Mouse (Mus musculus) cerebellum, postnatal 14 days (tissue): ENCODE data around the gene Tspan14.

Experiments
- DNase-seq, 2 experiments: peaks; one replicate each; pipeline ENCODE4 v3.0.0; 2021; ENCODE audit warnings: mixed read lengths in 2 of 2

The Tspan14 gene

GRCm38 (mm10) chr14:40949730-40950614 lies 16.6 kb downstream of the Tspan14 start:
- DNase-seq: no peak

GRCm38 (mm10) chr14:40949047-40949446 lies 17.6 kb downstream of the Tspan14 start:
- DNase-seq: no peak

- DNase-seq: no peak
Observed at GRCm38 (mm10) chr14:40948522-40948921, 18.1 kb downstream of the Tspan14 start.

GRCm38 (mm10) chr14:40947431-40948394 lies 18.9 kb downstream of the Tspan14 start:
- DNase-seq: no peak

- no peak for DNase-seq
Observed at GRCm38 (mm10) chr14:40943802-40944201, 22.8 kb downstream of the Tspan14 start.

GRCm38 (mm10) chr14:40942429-40942828 lies 24.2 kb downstream of the Tspan14 start:
- DNase-seq: peak in 1 of 2 experiments; percentile 43

GRCm38 (mm10) chr14:40938380-40938987 lies 28.1 kb downstream of the Tspan14 start:
- DNase-seq: no peak

GRCm38 (mm10) chr14:40937052-40937451 lies 29.6 kb downstream of the Tspan14 start:
- DNase-seq: no peak

GRCm38 (mm10) chr14:40935481-40935880 lies 31.1 kb downstream of the Tspan14 start:
- no peak for DNase-seq

- DNase-seq: no peak
Observed at GRCm38 (mm10) chr14:40935054-40935453, 31.6 kb downstream of the Tspan14 start.

- DNase-seq: no peak
Observed at GRCm38 (mm10) chr14:40933328-40933727, 33.3 kb downstream of the Tspan14 start.

GRCm38 (mm10) chr14:40932225-40932624 lies 34.4 kb downstream of the Tspan14 start:
- no peak for DNase-seq

GRCm38 (mm10) chr14:40931115-40931829 lies 35.3 kb downstream of the Tspan14 start:
- no peak for DNase-seq

GRCm38 (mm10) chr14:40929943-40930342 lies 36.7 kb downstream of the Tspan14 start:
- no peak for DNase-seq

- no peak for DNase-seq
Observed at GRCm38 (mm10) chr14:40928897-40929296, 37.7 kb downstream of the Tspan14 start.

- DNase-seq: no peak
Observed at GRCm38 (mm10) chr14:40927041-40927440, 39.6 kb downstream of the Tspan14 start.

- DNase-seq: peak; percentile 37 to 42
Observed at GRCm38 (mm10) chr14:40924378-40925113, 42.1 kb downstream of the Tspan14 start.

GRCm38 (mm10) chr14:40921241-40921640 lies 45.4 kb downstream of the Tspan14 start:
- no peak for DNase-seq

- no peak for DNase-seq
Observed at GRCm38 (mm10) chr14:40919521-40919920, 47.1 kb downstream of the Tspan14 start.

GRCm38 (mm10) chr14:40918477-40918876 lies 48.1 kb downstream of the Tspan14 start:
- DNase-seq: no peak

- DNase-seq: peak; percentile 96 to 98
Observed at GRCm38 (mm10) chr14:40917632-40918031, 49.0 kb downstream of the Tspan14 start.
